Mouse (Mus musculus): ENCODE data around the gene P3h3.

- TF ChIP-seq CTCF (IDR thresholded peaks at IDR 0.05; ENCODE audit: low read depth, low read length) (no peak), TAL1 (conservative IDR thresholded peaks at IDR 0.05; ENCODE audit: low read depth, low read length) (no peak), POLR2AphosphoS5 (IDR thresholded peaks at IDR 0.05; ENCODE audit: insufficient replicate concordance, low read depth, low read length) (no peak)
Measured at GRCm38 (mm10) chr6:124890997-124891396, 33.4 kb upstream of the P3h3 start.

Data from G1E (cell line).